In the genomic region with DNA sequence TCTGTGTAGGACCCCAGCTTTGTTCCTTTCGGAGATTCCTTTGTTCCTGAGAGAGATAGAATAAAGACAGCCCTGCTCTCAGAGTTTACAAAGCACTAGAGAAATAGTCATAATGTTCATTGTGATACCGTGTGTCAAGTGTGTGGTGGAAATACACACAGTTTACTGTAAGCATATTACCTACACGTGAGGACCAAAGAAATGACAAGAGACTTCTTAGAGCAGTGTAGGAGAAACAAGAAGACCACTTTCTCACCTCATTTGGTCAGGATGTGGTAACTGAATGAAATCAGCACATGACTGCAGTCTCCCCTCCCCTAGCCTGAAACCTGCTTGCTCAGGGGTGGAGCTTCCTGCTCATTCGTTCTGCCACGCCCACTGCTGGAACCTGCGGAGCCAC, we compare ENCODE assay signal across 9 mouse cellular contexts. TPM values are rescaled to one million over a fixed set of nuclear protein-coding genes. Genes with fewer than 3 reads are reported as not detected.
DNase-seq lines count a peak whose midpoint lies in the region; ATAC-seq and TF ChIP-seq lines count a peak whose summit lies in the region.
"Had no signal": no experiment of that assay in that cellular context is flagged by ENCODE, and none has a peak within 500 bp of the region (broad histone marks: within the 10 kb centered on the region; RNA-seq: fewer than 3 reads in every experiment).

No protein-coding gene starts in this region.

- no peaks in the 10 kb centered on the region for H3K36me3 ChIP-seq in E14TG2a.4 (ENCODE audit: insufficient read depth, low read length)
- no peaks in the 10 kb centered on the region; the same call in 1 of the 2 replicates for H3K36me3 ChIP-seq in erythroblast, embryonic 14.5 days (ENCODE audit: control insufficient read depth)
- H3K36me3 ChIP-seq in limb, embryonic 11.5 days (ENCODE audit: control insufficient read depth, insufficient read depth, low read length) = no peaks in the 10 kb centered on the region
- H3K36me3 ChIP-seq in myocyte (ENCODE audit: control insufficient read depth, insufficient read depth) = no peaks in the 10 kb centered on the region

- H3K4me1 ChIP-seq in E14TG2a.4 (replicated peaks; ENCODE audit: low read depth, low read length) = peaks cover 43% of the 10 kb centered on the region
- H3K4me1 ChIP-seq in erythroblast, embryonic 14.5 days (ENCODE audit: control insufficient read depth) = peaks cover 34% of the 10 kb centered on the region
- H3K4me1 ChIP-seq in limb, embryonic 11.5 days (ENCODE audit: control insufficient read depth, insufficient read depth, low read length) = peaks cover 4% of the 10 kb centered on the region; the same call in 1 of the 2 replicates

- DNase-seq in embryo, embryonic 10 days (ENCODE audit: low spot score) = peak; percentile 44
- no peak for DNase-seq in embryo, embryonic 9.5 days (ENCODE audit: extremely low spot score)
- DNase-seq in limb, embryonic 11.5 days (ENCODE audit: low spot score) = no peak
- no peak for DNase-seq in right cerebral cortex, postnatal 36 days (ENCODE audit: low spot score in 2 of 2)
- no peak for DNase-seq in Muller cell, postnatal 12 days (ENCODE audit: inconsistent ontology term)

- H3K9ac ChIP-seq in limb, embryonic 11.5 days (ENCODE audit: low read length) = no peak overlapping the region

- 10% methylated on average over 6 of the region's 6 CpGs for WGBS in limb, embryonic 11.5 days

- H3K79me2 ChIP-seq in myocyte (ENCODE audit: control insufficient read depth, insufficient read depth) = no peaks in the 10 kb centered on the region

- no peak for TF ChIP-seq CTCF in E14TG2a.4 (conservative IDR thresholded peaks at IDR 0.05; ENCODE audit: low read length)

- no peaks in the 10 kb centered on the region for H3K9me3 ChIP-seq in E14TG2a.4 (ENCODE audit: low read length)
- H3K9me3 ChIP-seq in erythroblast, embryonic 14.5 days (ENCODE audit: control insufficient read depth, low read length) = peaks cover 5% of the 10 kb centered on the region
- H3K9me3 ChIP-seq in limb, embryonic 11.5 days (ENCODE audit: control insufficient read depth, low read length) = no peaks in the 10 kb centered on the region

- no peak for ATAC-seq in limb, embryonic 11.5 days (ENCODE audit: insufficient number of reproducible peaks, low FRiP score, low TSS enrichment, low read depth)

- peak overlapping the region; percentile 94 for H3K4me3 ChIP-seq in E14TG2a.4 (replicated peaks; ENCODE audit: low read length)
- H3K4me3 ChIP-seq in erythroblast, embryonic 14.5 days (replicated peaks) = peak overlapping the region; percentile 85
- H3K4me3 ChIP-seq in limb, embryonic 11.5 days (ENCODE audit: low read depth, low read length) = no peak overlapping the region
- H3K4me3 ChIP-seq in myocyte = no peak overlapping the region

- peak overlapping the region; percentile 34 for H3K4me2 ChIP-seq in limb, embryonic 11.5 days (ENCODE audit: low read depth, severe bottlenecking)
- peak overlapping the region; percentile 86 for H3K4me2 ChIP-seq in myocyte (ENCODE audit: low read depth)

- H3ac ChIP-seq in myocyte (ENCODE audit: control insufficient read depth, insufficient read length) = no peak overlapping the region

- no peak for TF ChIP-seq POLR2A in myocyte (IDR thresholded peaks at IDR 0.05; ENCODE audit: insufficient read length, low read depth)

- H3K27me3 ChIP-seq in E14TG2a.4 (ENCODE audit: insufficient read depth, low read length) = peaks cover 15% of the 10 kb centered on the region
- H3K27me3 ChIP-seq in erythroblast, embryonic 14.5 days (ENCODE audit: control insufficient read depth) = peaks cover 9% of the 10 kb centered on the region
- H3K27me3 ChIP-seq in limb, embryonic 11.5 days (ENCODE audit: control insufficient read depth, insufficient read depth, low read length) = no peaks in the 10 kb centered on the region
- no peaks in the 10 kb centered on the region for H3K27me3 ChIP-seq in myocyte (ENCODE audit: control insufficient read depth, insufficient read depth, insufficient read length)
- H3K27me3 ChIP-seq: Patski had no signal

- H3K27ac ChIP-seq in limb, embryonic 11.5 days (replicated peaks; ENCODE audit: low read depth, low read length) = no peak overlapping the region

TF ChIP-seq in myocyte, 11 proteins besides CTCF, POLR2A, EP300 and RAD21:
- no peak for TF ChIP-seq POLR2AphosphoS2 (IDR thresholded peaks at IDR 0.05; ENCODE audit: insufficient read length, low read depth)
- no peak for TF ChIP-seq TCF3 (IDR thresholded peaks at IDR 0.05; ENCODE audit: insufficient read length, low read depth)
- no peak for TF ChIP-seq MYOD1 (IDR thresholded peaks at IDR 0.05; ENCODE audit: control insufficient read depth in 1 of 3, insufficient read length in 2 of 3, low read depth in 2 of 3)
- no peak for TF ChIP-seq REST (IDR thresholded peaks at IDR 0.05; ENCODE audit: insufficient read depth, insufficient read length)
- TF ChIP-seq TCF12 (IDR thresholded peaks at IDR 0.05; ENCODE audit: insufficient read depth, poor library complexity, severe bottlenecking) = no peak
- no peak for TF ChIP-seq MAX (IDR thresholded peaks at IDR 0.05; ENCODE audit: low read depth)
- no peak for TF ChIP-seq CEBPB (IDR thresholded peaks at IDR 0.05; ENCODE audit: insufficient read depth, poor library complexity, severe bottlenecking)
- TF ChIP-seq E2F4 (IDR thresholded peaks at IDR 0.05; ENCODE audit: insufficient read depth) = no peak
- no peak for TF ChIP-seq MYOG (IDR thresholded peaks at IDR 0.05; ENCODE audit: control insufficient read depth in 1 of 3, insufficient read depth in 1 of 3, insufficient read length in 2 of 3, low read depth in 2 of 3)
- TF ChIP-seq SRF (IDR thresholded peaks at IDR 0.05; ENCODE audit: control insufficient read depth, insufficient read length, low read depth) = no peak
- TF ChIP-seq USF1 (IDR thresholded peaks at IDR 0.05; ENCODE audit: low read depth) = no peak

RNA-seq across cellular contexts. Expression of a gene that starts 17.2 kb away (rescaled TPM):
- not detected in 2 replicates for polyA plus RNA-seq in erythroblast, embryonic 14.5 days (2012)
- polyA plus RNA-seq in limb, embryonic 11.5 days (2014; fragmentation: Nextera tagmentation; extraction: Ambion mirVana) = 2.7 and 3.9 TPM in 2 replicates
- polyA plus RNA-seq in myocyte (2012; fragmentation: generic; extraction: Trizol) = 0.28 TPM

RNA-seq across cellular contexts. Expression of a gene that starts 21.3 kb away (rescaled TPM):
- polyA plus RNA-seq in erythroblast, embryonic 14.5 days (2012) = 8.3 and 12.9 TPM in 2 replicates
- polyA plus RNA-seq in limb, embryonic 11.5 days (2014; fragmentation: Nextera tagmentation; extraction: Ambion mirVana) = 68.2 and 68.9 TPM in 2 replicates
- polyA plus RNA-seq in myocyte (2012; fragmentation: generic; extraction: Trizol) = 88.0 TPM

RNA-seq across cellular contexts. Expression of a gene that starts 21.5 kb away (rescaled TPM):
- 0.39 TPM in 1 of 2 replicates, not detected in the other for polyA plus RNA-seq in erythroblast, embryonic 14.5 days (2012)
- polyA plus RNA-seq in limb, embryonic 11.5 days (2014; fragmentation: Nextera tagmentation; extraction: Ambion mirVana) = 1.6 TPM in 1 of 2 replicates, not detected in the other
- polyA plus RNA-seq in myocyte (2012; fragmentation: generic; extraction: Trizol) = not detected

RNA-seq across cellular contexts. Expression of a gene that starts 22.5 kb away (rescaled TPM):
- polyA plus RNA-seq in erythroblast, embryonic 14.5 days (2012) = 3.8 and 8.5 TPM in 2 replicates
- 12.6 and 13.5 TPM in 2 replicates for polyA plus RNA-seq in limb, embryonic 11.5 days (2014; fragmentation: Nextera tagmentation; extraction: Ambion mirVana)
- 1.3 TPM for polyA plus RNA-seq in myocyte (2012; fragmentation: generic; extraction: Trizol)

RNA-seq across cellular contexts. Expression of a gene that starts 22.7 kb away (rescaled TPM):
- polyA plus RNA-seq in erythroblast, embryonic 14.5 days (2012) = 0.13 and 0.14 TPM in 2 replicates
- polyA plus RNA-seq in limb, embryonic 11.5 days (2014; fragmentation: Nextera tagmentation; extraction: Ambion mirVana) = 7.2 and 7.6 TPM in 2 replicates
- polyA plus RNA-seq in myocyte (2012; fragmentation: generic; extraction: Trizol) = 2.2 TPM

Comparison
In these comparisons a context has a peak if more than half of its experiments do, and no peak if none do; other contexts are left out.
1. H3K4me3 ChIP-seq: peak in E14TG2a.4 (single experiment) and erythroblast, embryonic 14.5 days (single experiment); none in limb, embryonic 11.5 days (single experiment) and myocyte (single experiment).